ENCODE assay signal across 28 mouse cellular contexts in genomic region chr13:30585786-30586185, GRCm38 (mm10).
"Had no signal": no experiment of that assay in that cellular context is flagged by ENCODE, and none has a peak within 500 bp of the region (broad histone marks: within the 10 kb centered on the region; RNA-seq: fewer than 3 reads in every experiment).

No protein-coding gene starts in this region.

- H3K27ac ChIP-seq: heart, adult 2 months; heart, embryonic 13.5 days; heart, embryonic 15.5 days; hindbrain, embryonic 13.5 days; hindbrain, embryonic 15.5 days; hindbrain, postnatal 0 days; intestine, embryonic 15.5 days; kidney, embryonic 15.5 days; kidney, postnatal 0 days; limb, embryonic 10.5 days; limb, embryonic 12.5 days; liver, embryonic 13.5 days; liver, embryonic 15.5 days had no signal

- H3K4me2 ChIP-seq: heart, embryonic 11.5 days; heart, embryonic 13.5 days; heart, embryonic 15.5 days; hindbrain, embryonic 13.5 days; hindbrain, embryonic 15.5 days; intestine, embryonic 15.5 days; kidney, embryonic 15.5 days; limb, embryonic 12.5 days; liver, embryonic 11.5 days; liver, embryonic 13.5 days; liver, embryonic 15.5 days had no signal

- DNase-seq: gastrocnemius, postnatal 14 days; gastrocnemius, postnatal 36 days; heart, adult 11 months; heart, adult 2 months; heart, postnatal 14 days; heart, postnatal 36 days; kidney, adult 11 months; kidney, adult 2 months; kidney, adult 9 months; kidney, postnatal 14 days; kidney, postnatal 36 days; layer of hippocampus, adult 9-11 months; layer of hippocampus, postnatal 36 days; liver; liver, embryonic 13.5 days had no signal

- H3K4me1 ChIP-seq: heart, embryonic 13.5 days; heart, embryonic 15.5 days; hindbrain, embryonic 13.5 days; hindbrain, embryonic 15.5 days; intestine, embryonic 15.5 days; kidney, embryonic 15.5 days; limb, embryonic 10.5 days; limb, embryonic 12.5 days; liver, embryonic 13.5 days; liver, embryonic 15.5 days had no signal

- H3K9me3 ChIP-seq: heart, embryonic 13.5 days; heart, embryonic 15.5 days; hindbrain, embryonic 13.5 days; hindbrain, embryonic 15.5 days; intestine, embryonic 15.5 days; kidney, embryonic 15.5 days; limb, embryonic 10.5 days; limb, embryonic 12.5 days; liver, embryonic 13.5 days; liver, embryonic 15.5 days had no signal

- ATAC-seq: hindbrain, postnatal 0 days; intestine, embryonic 15.5 days had no signal

- H3K9ac ChIP-seq: heart, embryonic 13.5 days; heart, embryonic 15.5 days; hindbrain, embryonic 13.5 days; hindbrain, embryonic 15.5 days; intestine, embryonic 15.5 days; kidney, embryonic 15.5 days; limb, embryonic 12.5 days; liver, embryonic 13.5 days; liver, embryonic 15.5 days had no signal

- H3K36me3 ChIP-seq: heart, embryonic 13.5 days; heart, embryonic 15.5 days; hindbrain, embryonic 13.5 days; hindbrain, embryonic 15.5 days; intestine, embryonic 15.5 days; kidney, embryonic 15.5 days; limb, embryonic 10.5 days; limb, embryonic 12.5 days; liver, embryonic 13.5 days; liver, embryonic 15.5 days had no signal

- H3K27me3 ChIP-seq: heart, embryonic 13.5 days; heart, embryonic 15.5 days; hindbrain, embryonic 13.5 days; hindbrain, embryonic 15.5 days; intestine, embryonic 15.5 days; kidney, embryonic 15.5 days; limb, embryonic 12.5 days; liver, embryonic 13.5 days; liver, embryonic 15.5 days had no signal

- H3K4me3 ChIP-seq: heart, adult 2 months; heart, embryonic 13.5 days; heart, embryonic 15.5 days; hindbrain, embryonic 13.5 days; hindbrain, embryonic 15.5 days; intestine, embryonic 15.5 days; kidney, embryonic 15.5 days; limb, embryonic 10.5 days; limb, embryonic 12.5 days; liver, embryonic 13.5 days; liver, embryonic 15.5 days had no signal
